Mouse (Mus musculus) embryonic stem cell, embryonic (primary cell): ENCODE measurements at regions not wholly inside any gene's neighbourhood (a gene's known extent, or its start where the extent isn't known, plus 50 kb on each side); places are given as distances from the start of the nearest gene placed in this dataset.

ENCODE experiments used
- CTCF ChIA-PET, 4 experiments: fragments of 300-600 bp in 2 of 4; fragments of 350-600 bp in 2 of 4; sonication (Branson Sonifier 250); formaldehyde crosslinking; loops; one replicate each; lab custom pipeline; 2022; ENCODE audit warnings: inconsistent platforms in 2 of 4; lab: Charles Lee
- POLR2A ChIA-PET, 4 experiments: fragments of 300-600 bp in 2 of 4; fragments of 350-600 bp in 2 of 4; sonication (Branson Sonifier 250); formaldehyde crosslinking; loops; one replicate each; lab custom pipeline; 2022; ENCODE audit warnings: antibody characterized with exemption in 4 of 4, inconsistent platforms in 1 of 4; lab: Charles Lee

- CTCF ChIA-PET = interaction anchor here in 1 of 4 experiments (0.5 kb wide), 1 partner anchor 346 kb away, joined by 3 read pairs; no protein-coding TSS in a partner anchor
- POLR2A ChIA-PET = no interaction called here
These were observed 137.8 kb downstream of the Kdr start for GRCm38 (mm10) chr5:75840421-75840820.

GRCm38 (mm10) chr5:75835556-75835961 is 142.7 kb downstream of the Kdr start:
- POLR2A ChIA-PET = interaction anchor here in 3 of 4 experiments (0.6 to 1.8 kb wide), 5 partner anchors 160 to 1404 kb away, joined by 3 to 9 read pairs (median 3); partner anchors contain the start of gene Kit (in 1 of the 3)
- CTCF ChIA-PET = interaction anchor here in 1 of 4 experiments (1.1 kb wide), 1 partner anchor 16 kb away, joined by 3 read pairs; no protein-coding TSS in a partner anchor

GRCm38 (mm10) chr5:75834766-75835555 is 143.3 kb downstream of the Kdr start:
- POLR2A ChIA-PET = interaction anchor here in 3 of 4 experiments (0.6 to 1.8 kb wide), 5 partner anchors 159 to 1405 kb away, joined by 3 to 9 read pairs (median 3); partner anchors contain the start of gene Kit (in 1 of the 3)
- CTCF ChIA-PET = interaction anchor here in 1 of 4 experiments (1.1 kb wide), 1 partner anchor 17 kb away, joined by 3 read pairs; no protein-coding TSS in a partner anchor

- ChIA-PET CTCF (interaction anchor here in 1 of 4 experiments (0.5 kb wide), 1 partner anchor 180 kb away, joined by 7 read pairs; no protein-coding TSS in a partner anchor), POLR2A (interaction anchor here in 2 of 4 experiments (0.6 to 2.0 kb wide), 6 partner anchors 21 to 258 kb away, joined by 3 to 6 read pairs (median 3); partner anchors contain the start of gene Kit (in 1 of the 2))
These were observed 145.9 kb downstream of the Kdr start for GRCm38 (mm10) chr5:75832341-75832740.

GRCm38 (mm10) chr5:75829850-75830625 is 148.2 kb downstream of the Kdr start:
- POLR2A ChIA-PET = no interaction called here

GRCm38 (mm10) chr5:75828332-75828731 is 149.9 kb downstream of the Kdr start:
- ChIA-PET POLR2A (no interaction called here), CTCF (no interaction called here)

More at GRCm38 (mm10) chr5:75829850-75830625, 148.2 kb downstream of the Kdr start:
- CTCF ChIA-PET = no interaction called here

- ChIA-PET POLR2A (interaction anchor here in 1 of 4 experiments (0.9 kb wide), 1 partner anchor 11 kb away, joined by 3 read pairs; no protein-coding TSS in a partner anchor), CTCF (no interaction called here)
These were observed 151.8 kb downstream of the Kdr start for GRCm38 (mm10) chr5:75826283-75827098.

- ChIA-PET POLR2A (interaction anchor here in 1 of 4 experiments (0.9 kb wide), 1 partner anchor 11 kb away, joined by 3 read pairs; no protein-coding TSS in a partner anchor), CTCF (no interaction called here)
These were observed 152.7 kb downstream of the Kdr start for GRCm38 (mm10) chr5:75825576-75825975.

GRCm38 (mm10) chr5:75824660-75825059 is 153.6 kb downstream of the Kdr start:
- CTCF ChIA-PET = no interaction called here
- POLR2A ChIA-PET = no interaction called here

- ChIA-PET CTCF (no interaction called here), POLR2A (no interaction called here)
These were observed 154.6 kb downstream of the Kdr start for GRCm38 (mm10) chr5:75823646-75824045.

GRCm38 (mm10) chr5:75817396-75817795 is 160.9 kb downstream of the Kdr start:
- POLR2A ChIA-PET = no interaction called here
- CTCF ChIA-PET = no interaction called here

- POLR2A ChIA-PET = interaction anchor here in 1 of 4 experiments (0.8 kb wide), 1 partner anchor 12 kb away, joined by 3 read pairs; no protein-coding TSS in a partner anchor
- CTCF ChIA-PET = no interaction called here
These were observed 163.8 kb downstream of the Kdr start for GRCm38 (mm10) chr5:75814393-75814984.

- ChIA-PET POLR2A (no interaction called here), CTCF (interaction anchor here in 1 of 4 experiments (0.6 kb wide), 1 partner anchor 10 kb away, joined by 4 read pairs; no protein-coding TSS in a partner anchor)
These were observed 165.6 kb downstream of the Kdr start for GRCm38 (mm10) chr5:75812686-75813085.

GRCm38 (mm10) chr5:75808551-75809332 is 169.5 kb downstream of the Kdr start:
- ChIA-PET POLR2A (interaction anchor here in 2 of 4 experiments (0.6 to 0.8 kb wide), 3 partner anchors 12 to 561 kb away, joined by 3 to 5 read pairs (median 3); no protein-coding TSS in a partner anchor), CTCF (interaction anchor here in 1 of 4 experiments (1.0 kb wide), 1 partner anchor 44 kb away, joined by 3 read pairs; no protein-coding TSS in a partner anchor)

GRCm38 (mm10) chr5:75805011-75805410 is 173.2 kb downstream of the Kdr start:
- ChIA-PET POLR2A (no interaction called here), CTCF (no interaction called here)

- ChIA-PET CTCF (no interaction called here), POLR2A (no interaction called here)
These were observed 173.9 kb downstream of the Kdr start for GRCm38 (mm10) chr5:75804340-75804739.

- POLR2A ChIA-PET = no interaction called here
- CTCF ChIA-PET = no interaction called here
These were observed 175.2 kb downstream of the Kdr start for GRCm38 (mm10) chr5:75803012-75803411.
